ENCODE assay signal across 13 mouse cellular contexts in genomic region chr2:80413124-80413523, GRCm38 (mm10). TPM values are rescaled to one million over a fixed set of nuclear protein-coding genes. Genes with fewer than 3 reads are reported as not detected.
DNase-seq lines count a peak whose midpoint lies in the region; ATAC-seq lines count a peak whose summit lies in the region.
"Had no signal": no experiment of that assay in that cellular context is flagged by ENCODE, and none has a peak within 500 bp of the region (broad histone marks: within the 10 kb centered on the region; RNA-seq: fewer than 3 reads in every experiment).

No protein-coding gene starts in this region.

- H3K9ac ChIP-seq in hindbrain, embryonic 15.5 days: no peak overlapping the region
- H3K9ac ChIP-seq in hindbrain, embryonic 11.5 days (ENCODE audit: low read depth, low read length): no peak overlapping the region
- H3K9ac ChIP-seq in neural tube, embryonic 13.5 days: no peak overlapping the region
- H3K9ac ChIP-seq: lung, embryonic 15.5 days had no signal

- peak overlapping the region; percentile 18 for H3K4me2 ChIP-seq in hindbrain, embryonic 15.5 days
- no peak overlapping the region for H3K4me2 ChIP-seq in hindbrain, embryonic 11.5 days (replicated peaks; ENCODE audit: low read depth, low read length)
- 0 out of 2 replicates have a peak overlapping the region, but pooled peaks have one; percentile 7 for H3K4me2 ChIP-seq in neural tube, embryonic 13.5 days
- H3K4me2 ChIP-seq: lung, embryonic 15.5 days had no signal

- H3K9me3 ChIP-seq in hindbrain, embryonic 15.5 days: no peaks in the 10 kb centered on the region
- no peaks in the 10 kb centered on the region for H3K9me3 ChIP-seq in hindbrain, embryonic 11.5 days (ENCODE audit: control insufficient read depth, low read length)
- no peaks in the 10 kb centered on the region for H3K9me3 ChIP-seq in neural tube, embryonic 13.5 days
- H3K9me3 ChIP-seq: lung, embryonic 15.5 days had no signal

- no peaks in the 10 kb centered on the region for H3K36me3 ChIP-seq in hindbrain, embryonic 15.5 days
- H3K36me3 ChIP-seq in hindbrain, embryonic 11.5 days (ENCODE audit: control insufficient read depth, insufficient read depth, low read length): no peaks in the 10 kb centered on the region
- H3K36me3 ChIP-seq in neural tube, embryonic 13.5 days: no peaks in the 10 kb centered on the region
- H3K36me3 ChIP-seq: lung, embryonic 15.5 days had no signal

- no peaks in the 10 kb centered on the region for H3K4me1 ChIP-seq in hindbrain, embryonic 15.5 days (replicated peaks)
- H3K4me1 ChIP-seq in hindbrain, embryonic 11.5 days (replicated peaks; ENCODE audit: control insufficient read depth, insufficient read depth, low read length): no peaks in the 10 kb centered on the region
- peaks cover 9% of the 10 kb centered on the region; the same call in 1 of the 2 replicates for H3K4me1 ChIP-seq in neural tube, embryonic 13.5 days (replicated peaks)
- H3K4me1 ChIP-seq: lung, embryonic 15.5 days had no signal

- 72% methylated on average over 18 of the region's 18 CpGs for WGBS in hindbrain, embryonic 15.5 days
- 75% methylated on average over 18 of the region's 18 CpGs for WGBS in hindbrain, embryonic 11.5 days
- 74% methylated on average over 18 of the region's 18 CpGs for WGBS in neural tube, embryonic 13.5 days

- no peak overlapping the region for H3K27ac ChIP-seq in hindbrain, embryonic 15.5 days (replicated peaks)
- no peak overlapping the region for H3K27ac ChIP-seq in hindbrain, embryonic 11.5 days (ENCODE audit: low read depth, low read length)
- no peak overlapping the region for H3K27ac ChIP-seq in neural tube, embryonic 13.5 days (replicated peaks)
- H3K27ac ChIP-seq: lung, embryonic 15.5 days had no signal

- H3K27me3 ChIP-seq in hindbrain, embryonic 15.5 days: no peaks in the 10 kb centered on the region
- no peaks in the 10 kb centered on the region for H3K27me3 ChIP-seq in hindbrain, embryonic 11.5 days (ENCODE audit: control insufficient read depth, insufficient read depth, low read length)
- H3K27me3 ChIP-seq in neural tube, embryonic 13.5 days: no peaks in the 10 kb centered on the region
- H3K27me3 ChIP-seq: lung, embryonic 15.5 days had no signal

- DNase-seq in hindbrain, embryonic 11.5 days (ENCODE audit: low spot score): no peak
- DNase-seq in neural tube, embryonic 10.5 days (ENCODE audit: extremely low spot score, low spot score): no peak
- peak; percentile 34 for DNase-seq in fibroblast of lung, adult 2 months (ENCODE audit: low read depth)
- no peak for DNase-seq in ovary, postnatal 36 days (ENCODE audit: low spot score)
- DNase-seq in ovary, postnatal 10 days (ENCODE audit: low spot score): no peak
- DNase-seq: cerebellum, adult 2 months; heart, postnatal 4 days; kidney, adult 8-10 months; layer of hippocampus, adult 9-11 months; right cerebral cortex, postnatal 14 days had no signal

- ATAC-seq in hindbrain, embryonic 15.5 days (ENCODE audit: low FRiP score, low read depth): no peak
- no peak for ATAC-seq in hindbrain, embryonic 11.5 days (ENCODE audit: low FRiP score)
- no peak for ATAC-seq in neural tube, embryonic 13.5 days (ENCODE audit: low read depth)

- no peak overlapping the region for H3K4me3 ChIP-seq in hindbrain, embryonic 15.5 days
- H3K4me3 ChIP-seq in hindbrain, embryonic 11.5 days (ENCODE audit: low read depth, low read length): no peak overlapping the region
- H3K4me3 ChIP-seq in neural tube, embryonic 13.5 days: no peak overlapping the region
- H3K4me3 ChIP-seq: lung, embryonic 15.5 days had no signal

RNA-seq across cellular contexts. Expression of gene Frzb, which starts 34.3 kb away (rescaled TPM):
- 12.8 and 18.5 TPM in 2 replicates for polyA plus RNA-seq in hindbrain, embryonic 15.5 days (2015; fragmentation: Nextera tagmentation; extraction: Ambion mirVana)
- 35.7 and 43.1 TPM in 2 replicates for polyA plus RNA-seq in hindbrain, embryonic 11.5 days (2014; fragmentation: Nextera tagmentation; extraction: Ambion mirVana)
- 25.6 and 26.0 TPM in 2 replicates for polyA plus RNA-seq in neural tube, embryonic 13.5 days (2015; fragmentation: Nextera tagmentation; extraction: Ambion mirVana)
